Mouse (Mus musculus) intestine, embryonic 15.5 days (tissue): ENCODE measurements around the gene Dcps. TPM values are rescaled to one million over a fixed set of nuclear protein-coding genes. Genes with fewer than 3 reads are reported as not detected.

ENCODE experiments used
- ATAC-seq: fragments of 200-750 bp; cut with Nextera tagmentation; 2 replicates; pipeline ENCODE4 v1.8.0; 2017; ENCODE audit warnings: moderate TSS enrichment, moderate library complexity
- H3K27ac ChIP-seq: fragments of 300-500 bp; sonication (generic); 2 replicates; pipeline ENCODE4 v1.5.1; 2015; ENCODE audit warnings: mild to moderate bottlenecking, inconsistent platforms
- H3K27me3 ChIP-seq: fragments of 300-500 bp; sonication (generic); replicated peaks from 2 replicates; pipeline ENCODE4 v1.6.1; 2015; ENCODE audit warnings: inconsistent platforms
- H3K36me3 ChIP-seq: fragments of 300-500 bp; sonication (generic); 2 replicates; pipeline ENCODE4 v1.6.1; 2015; ENCODE audit warnings: inconsistent platforms
- H3K4me1 ChIP-seq: fragments of 300-500 bp; sonication (generic); replicated peaks from 2 replicates; pipeline ENCODE4 v1.6.1; 2015; ENCODE audit warnings: inconsistent platforms
- H3K4me2 ChIP-seq: fragments of 300-500 bp; sonication (generic); replicated peaks from 2 replicates; pipeline ENCODE4 v1.6.1; 2015; ENCODE audit warnings: mild to moderate bottlenecking, inconsistent platforms
- H3K4me3 ChIP-seq: fragments of 300-500 bp; sonication (generic); replicated peaks from 2 replicates; pipeline ENCODE4 v1.5.1; 2015; ENCODE audit warnings: inconsistent platforms
- H3K9ac ChIP-seq: fragments of 300-500 bp; sonication (generic); 2 replicates; pipeline ENCODE4 v1.6.1; 2015; ENCODE audit warnings: inconsistent platforms
- H3K9me3 ChIP-seq: fragments of 300-500 bp; sonication (generic); 2 replicates; pipeline ENCODE4 v1.6.1; 2016; ENCODE audit warnings: inconsistent platforms
- whole genome bisulfite sequencing: fragments of 180-500 bp; shearing (Covaris S2); methylation state at CpG from one replicate; pipeline ENCODE4 v1.1.7; 2015; 5-methylcytosine and 5-hydroxymethylcytosine counted together
- polyA plus RNA-seq: library from polyadenylated mRNA; unstranded; fragments of >200 nt; fragmentation: Nextera tagmentation; extraction: Ambion mirVana; gene quantifications from 2 replicates; pipeline ENCODE4 v1.2.1, GENCODE M21; 2015

Dcps gene
- polyA plus RNA-seq, 1 experiment from 2014 or later, result 87.1 TPM

- no peak for ATAC-seq
- Histone ChIP-seq H3K9me3 (no peaks in the 10 kb centered on the region), H3K4me1 (peaks cover 13% of the 10 kb centered on the region; the same call in 1 of the 2 replicates), H3K27me3 (no peaks in the 10 kb centered on the region), H3K36me3 (no peaks in the 10 kb centered on the region), H3K27ac (no peak overlapping the region), H3K4me3 (no peak overlapping the region), H3K9ac (no peak overlapping the region), H3K4me2 (peak overlapping the region; percentile 83; the same call in 1 of the 2 replicates)
- WGBS, result 82% methylated on average over 10 of the region's 10 CpGs
These were observed 22.5 kb upstream of the Dcps start for GRCm38 (mm10) chr9:35198351-35198750.

GRCm38 (mm10) chr9:35197625-35198024, 21.8 kb upstream of the Dcps start:
- Histone ChIP-seq H3K27ac (no peak overlapping the region), H3K4me1 (peaks cover 13% of the 10 kb centered on the region; the same call in 1 of the 2 replicates), H3K27me3 (no peaks in the 10 kb centered on the region), H3K4me3 (no peak overlapping the region), H3K36me3 (no peaks in the 10 kb centered on the region), H3K9me3 (no peaks in the 10 kb centered on the region), H3K4me2 (no peak overlapping the region), H3K9ac (no peak overlapping the region)
- no peak for ATAC-seq
- 84% methylated on average over 3 of the region's 3 CpGs for WGBS

- ATAC-seq, result no peak
- no peak overlapping the region for H3K4me3 ChIP-seq
- H3K4me2 ChIP-seq, result no peak overlapping the region
- H3K27ac ChIP-seq, result no peak overlapping the region
- H3K27me3 ChIP-seq, result no peaks in the 10 kb centered on the region
- no peak overlapping the region for H3K9ac ChIP-seq
- 95% methylated on average over 3 of the region's 3 CpGs for WGBS
- H3K36me3 ChIP-seq, result no peaks in the 10 kb centered on the region
- no peaks in the 10 kb centered on the region for H3K9me3 ChIP-seq
- peaks cover 4% of the 10 kb centered on the region; the same call in 1 of the 2 replicates for H3K4me1 ChIP-seq
These were observed 18.2 kb upstream of the Dcps start for GRCm38 (mm10) chr9:35194048-35194447.

- H3K27ac ChIP-seq, result no peak overlapping the region
- no peaks in the 10 kb centered on the region for H3K36me3 ChIP-seq
- H3K4me1 ChIP-seq, result no peaks in the 10 kb centered on the region
- no peaks in the 10 kb centered on the region for H3K27me3 ChIP-seq
- H3K9me3 ChIP-seq, result no peaks in the 10 kb centered on the region
- no peak overlapping the region for H3K4me2 ChIP-seq
- no peak overlapping the region for H3K4me3 ChIP-seq
- no peak for ATAC-seq
- WGBS, result 84% methylated on average over 11 of the region's 11 CpGs
- no peak overlapping the region for H3K9ac ChIP-seq
These were observed 17.2 kb upstream of the Dcps start for GRCm38 (mm10) chr9:35192983-35193542.

- Histone ChIP-seq H3K27me3 (no peaks in the 10 kb centered on the region), H3K27ac (no peak overlapping the region), H3K4me3 (no peak overlapping the region), H3K9ac (no peak overlapping the region), H3K4me1 (no peaks in the 10 kb centered on the region), H3K4me2 (no peak overlapping the region), H3K9me3 (no peaks in the 10 kb centered on the region), H3K36me3 (no peaks in the 10 kb centered on the region)
- ATAC-seq, result 0 out of 2 replicates have a peak, but pooled peaks have one; percentile 12
- 83% methylated on average over 22 of the region's 22 CpGs for WGBS
These were observed 12.8 kb upstream of the Dcps start for GRCm38 (mm10) chr9:35188700-35189099.

- ATAC-seq, result no peak
- Histone ChIP-seq H3K9me3 (no peaks in the 10 kb centered on the region), H3K4me2 (no peak overlapping the region), H3K4me1 (no peaks in the 10 kb centered on the region), H3K4me3 (no peak overlapping the region), H3K27me3 (no peaks in the 10 kb centered on the region), H3K36me3 (no peaks in the 10 kb centered on the region), H3K27ac (no peak overlapping the region), H3K9ac (no peak overlapping the region)
- WGBS, result 87% methylated on average over 10 of the region's 10 CpGs
These were observed 11.6 kb upstream of the Dcps start for GRCm38 (mm10) chr9:35187351-35187903.

GRCm38 (mm10) chr9:35186430-35186829, 10.6 kb upstream of the Dcps start:
- no peak overlapping the region for H3K27ac ChIP-seq
- no peak for ATAC-seq
- no peak overlapping the region for H3K4me3 ChIP-seq
- H3K4me2 ChIP-seq, result no peak overlapping the region
- no peaks in the 10 kb centered on the region for H3K27me3 ChIP-seq
- H3K4me1 ChIP-seq, result no peaks in the 10 kb centered on the region
- no peaks in the 10 kb centered on the region for H3K36me3 ChIP-seq
- 70% methylated on average over 4 of the region's 4 CpGs for WGBS
- no peaks in the 10 kb centered on the region for H3K9me3 ChIP-seq
- no peak overlapping the region for H3K9ac ChIP-seq

GRCm38 (mm10) chr9:35183359-35183758, 7.5 kb upstream of the Dcps start:
- no peaks in the 10 kb centered on the region for H3K36me3 ChIP-seq
- H3K4me3 ChIP-seq, result no peak overlapping the region
- H3K27me3 ChIP-seq, result no peaks in the 10 kb centered on the region
- no peaks in the 10 kb centered on the region for H3K4me1 ChIP-seq
- no peak overlapping the region for H3K27ac ChIP-seq
- ATAC-seq, result no peak
- H3K9ac ChIP-seq, result no peak overlapping the region
- no peak overlapping the region for H3K4me2 ChIP-seq
- no peaks in the 10 kb centered on the region for H3K9me3 ChIP-seq
- WGBS, result 66% methylated on average over 5 of the region's 5 CpGs

GRCm38 (mm10) chr9:35182832-35183231, 7.0 kb upstream of the Dcps start:
- Histone ChIP-seq H3K27ac (no peak overlapping the region), H3K27me3 (no peaks in the 10 kb centered on the region), H3K4me2 (no peak overlapping the region), H3K36me3 (no peaks in the 10 kb centered on the region), H3K9ac (no peak overlapping the region), H3K4me1 (no peaks in the 10 kb centered on the region), H3K4me3 (no peak overlapping the region), H3K9me3 (no peaks in the 10 kb centered on the region)
- 85% methylated on average over 2 of the region's 2 CpGs for WGBS
- no peak for ATAC-seq

GRCm38 (mm10) chr9:35176124-35176659, 331 bp upstream of the Dcps start:
- H3K27me3 ChIP-seq, result no peaks in the 10 kb centered on the region
- no peaks in the 10 kb centered on the region for H3K36me3 ChIP-seq
- H3K9me3 ChIP-seq, result no peaks in the 10 kb centered on the region
- WGBS, result 47% methylated on average over 14 of the region's 14 CpGs
- 0 out of 2 replicates have a peak, but pooled peaks have one; percentile 11 for ATAC-seq
- H3K4me1 ChIP-seq, result no peaks in the 10 kb centered on the region; the same call in 1 of the 2 replicates
- peak overlapping the region; percentile 70 for H3K4me2 ChIP-seq
- no peak overlapping the region for H3K9ac ChIP-seq
- no peak overlapping the region for H3K27ac ChIP-seq
- H3K4me3 ChIP-seq, result peak overlapping the region; percentile 65

GRCm38 (mm10) chr9:35173331-35173730, 2.5 kb downstream of the Dcps start:
- no peak for ATAC-seq
- peaks cover 5% of the 10 kb centered on the region; the same call in 1 of the 2 replicates for H3K36me3 ChIP-seq
- H3K27me3 ChIP-seq, result no peaks in the 10 kb centered on the region
- no peak overlapping the region for H3K27ac ChIP-seq
- 82% methylated on average over 1 of the region's 1 CpGs for WGBS
- H3K4me3 ChIP-seq, result no peak overlapping the region
- H3K9ac ChIP-seq, result no peak overlapping the region
- H3K4me1 ChIP-seq, result no peaks in the 10 kb centered on the region; the same call in 1 of the 2 replicates
- no peak overlapping the region for H3K4me2 ChIP-seq
- H3K9me3 ChIP-seq, result no peaks in the 10 kb centered on the region

- Histone ChIP-seq H3K4me2 (no peak overlapping the region), H3K9ac (no peak overlapping the region), H3K27me3 (no peaks in the 10 kb centered on the region), H3K9me3 (no peaks in the 10 kb centered on the region), H3K4me3 (no peak overlapping the region), H3K4me1 (no peaks in the 10 kb centered on the region; the same call in 1 of the 2 replicates), H3K27ac (no peak overlapping the region), H3K36me3 (peaks cover 5% of the 10 kb centered on the region; the same call in 1 of the 2 replicates)
- ATAC-seq, result no peak
- WGBS, result 89% methylated on average over 7 of the region's 7 CpGs
These were observed 5.8 kb downstream of the Dcps start for GRCm38 (mm10) chr9:35170071-35170470.
